Mouse (Mus musculus) midbrain, postnatal 0 days (tissue): Measurements from ENCODE around the gene Defb25. TPM values are rescaled to one million over a fixed set of nuclear protein-coding genes. Genes with fewer than 3 reads are reported as not detected.

Source experiments
- ATAC-seq: fragments of 200-750 bp; cut with Nextera tagmentation; 2 replicates; pipeline ENCODE4 v1.8.0; 2017; ENCODE audit warnings: moderate number of reproducible peaks, mild to moderate bottlenecking, moderate TSS enrichment, moderate library complexity; ENCODE audit not compliant: low FRiP score
- DNase-seq: peaks from one replicate; pipeline ENCODE4 v3.0.0-alpha.2; 2015; ENCODE audit warnings: low spot score
- H3K27ac ChIP-seq: fragments of 300-500 bp; sonication (generic); 2 replicates; pipeline ENCODE4 v1.5.1; 2014; ENCODE audit warnings: low read depth, mild to moderate bottlenecking, low read length, mixed read lengths
- H3K27me3 ChIP-seq: fragments of 300-500 bp; sonication (generic); 2 replicates; pipeline ENCODE4 v1.6.1; 2014; ENCODE audit warnings: low read length, control low read depth, mixed read lengths; ENCODE audit not compliant: insufficient read depth
- H3K36me3 ChIP-seq: fragments of 300-500 bp; sonication (generic); 2 replicates; pipeline ENCODE4 v1.6.1; 2014; ENCODE audit warnings: low read length, control low read depth, mixed read lengths; ENCODE audit not compliant: insufficient read depth
- H3K4me1 ChIP-seq: fragments of 300-500 bp; sonication (generic); 2 replicates; pipeline ENCODE4 v1.6.1; 2014; ENCODE audit warnings: mild to moderate bottlenecking, control low read depth, antibody characterized with exemption, low read length, mixed read lengths; ENCODE audit not compliant: insufficient read depth
- H3K4me2 ChIP-seq: fragments of 300-500 bp; sonication (generic); 2 replicates; pipeline ENCODE4 v1.6.1; 2014; ENCODE audit warnings: low read depth, mild to moderate bottlenecking, low read length, mixed read lengths; ENCODE audit not compliant: poor library complexity, severe bottlenecking
- H3K4me3 ChIP-seq: fragments of 300-500 bp; sonication (generic); 2 replicates; pipeline ENCODE4 v1.5.1; 2014; ENCODE audit warnings: low read depth, mild to moderate bottlenecking, low read length, moderate library complexity
- H3K9ac ChIP-seq: fragments of 300-500 bp; sonication (generic); replicated peaks from 2 replicates; pipeline ENCODE4 v1.6.1; 2014; ENCODE audit warnings: mild to moderate bottlenecking, low read length, moderate library complexity, mixed read lengths; ENCODE audit not compliant: poor library complexity, severe bottlenecking
- H3K9me3 ChIP-seq: fragments of 300-500 bp; sonication (generic); 2 replicates; pipeline ENCODE4 v1.6.1; 2016; ENCODE audit warnings: low read length, control low read depth
- CTCF ChIP-seq: IDR thresholded peaks from 2 replicates; pipeline ENCODE4 v1.5.1; 2016; ENCODE audit warnings: antibody characterized with exemption, mild to moderate bottlenecking
- WGBS: fragments of 180-500 bp; shearing (Covaris S2); extraction: QIAGEN DNeasy Blood & Tissue Kit; methylation state at CpG from one replicate; pipeline ENCODE4 v1.1.7; 2014; 5-methylcytosine and 5-hydroxymethylcytosine counted together
- polyA plus RNA-seq: library from polyadenylated mRNA; unstranded; fragments of >200 nt; fragmentation: Nextera tagmentation; extraction: Ambion mirVana; gene quantifications from 2 replicates; pipeline ENCODE4 v1.2.1, GENCODE M21; 2015
- total RNA-seq: library from RNA; depleted of rRNA; stranded (reverse); fragments of >200 nt; gene quantifications from 2 replicates; pipeline ENCODE4 v1.2.3, GENCODE M21; 2014

The Defb25 gene
- total and polyA plus RNA-seq, 2 experiments from 2014 or later = 1.2 TPM; not detected in 1

GRCm38 (mm10) chr2:152652901-152653620 lies 30.2 kb upstream of the Defb25 start:
- no peaks in the 10 kb centered on the region for H3K27me3 ChIP-seq
- 75% methylated on average over 10 of the region's 10 CpGs for WGBS
- no peak overlapping the region for H3K4me2 ChIP-seq
- H3K9ac ChIP-seq = no peak overlapping the region
- H3K4me1 ChIP-seq = peaks cover 10% of the 10 kb centered on the region; the same call in 1 of the 2 replicates
- H3K9me3 ChIP-seq = no peaks in the 10 kb centered on the region
- no peak for ATAC-seq
- H3K36me3 ChIP-seq = no peaks in the 10 kb centered on the region
- TF ChIP-seq CTCF = no peak
- no peak overlapping the region for H3K4me3 ChIP-seq
- DNase-seq = no peak
- peak overlapping the region; percentile 91; the same call in 1 of the 2 replicates for H3K27ac ChIP-seq

DNA sequence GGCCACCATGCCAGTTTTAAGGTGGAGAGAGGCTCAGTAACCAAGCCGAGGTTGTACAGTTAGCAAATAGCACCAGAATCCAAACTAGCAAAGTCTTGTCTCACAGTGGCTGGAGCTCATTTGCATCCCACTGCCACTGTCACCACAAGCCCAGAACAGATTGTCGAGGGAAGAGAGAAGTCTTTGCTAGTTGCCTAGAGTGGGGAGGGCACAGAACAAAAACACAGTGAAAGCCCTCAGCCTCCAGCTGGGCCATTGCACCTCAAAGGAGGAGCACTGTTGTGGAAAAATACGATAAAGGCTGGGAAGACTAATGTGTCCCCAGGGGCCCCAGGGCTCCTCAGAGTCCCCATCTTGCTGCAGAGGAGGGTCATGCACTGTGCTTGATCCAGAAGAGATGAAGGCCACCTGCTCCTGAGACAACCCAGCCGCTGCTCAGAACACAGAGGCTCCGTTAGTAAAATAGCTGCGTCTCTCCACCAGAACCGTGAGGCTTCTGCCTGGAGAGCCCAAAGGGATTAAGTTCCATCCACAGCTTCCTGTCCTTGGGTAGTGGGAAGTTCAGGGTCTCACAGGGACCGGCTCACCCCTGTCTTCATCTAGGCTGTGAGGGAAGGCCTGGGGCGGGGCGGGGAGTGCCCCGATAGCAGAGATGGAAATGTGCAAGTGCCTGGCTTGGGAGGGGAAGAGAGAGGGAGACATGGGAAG lies 16.7 kb upstream of the Defb25 start:
- DNase-seq = no peak
- H3K9ac ChIP-seq = no peak overlapping the region
- H3K36me3 ChIP-seq = no peaks in the 10 kb centered on the region
- H3K4me2 ChIP-seq = no peak overlapping the region
- no peaks in the 10 kb centered on the region for H3K9me3 ChIP-seq
- 11% methylated on average over 11 of the region's 11 CpGs for WGBS
- no peak for ATAC-seq
- H3K4me1 ChIP-seq = no peaks in the 10 kb centered on the region
- no peak for TF ChIP-seq CTCF
- no peaks in the 10 kb centered on the region for H3K27me3 ChIP-seq
- no peak overlapping the region for H3K4me3 ChIP-seq
- no peak overlapping the region for H3K27ac ChIP-seq

DNA sequence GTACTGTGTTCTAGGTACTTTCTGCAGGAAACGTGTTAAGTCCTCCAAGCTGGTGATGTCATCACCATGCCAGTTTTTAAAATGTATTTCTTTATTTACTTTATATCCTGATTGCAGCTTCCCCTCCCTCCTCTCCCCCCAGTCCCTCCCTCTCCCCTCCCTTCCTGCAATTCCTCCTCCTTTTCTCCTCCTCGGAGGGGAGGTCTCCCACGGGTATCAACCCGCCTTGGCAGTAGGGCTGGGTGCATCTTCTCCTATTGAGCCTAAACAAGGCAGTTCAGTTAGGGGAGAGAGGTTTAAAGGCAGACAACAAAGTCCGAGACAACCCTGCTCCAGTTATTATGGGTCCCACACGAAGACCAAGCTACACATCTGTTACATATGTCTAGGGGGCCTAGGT lies 16.0 kb upstream of the Defb25 start:
- DNase-seq = no peak
- Histone ChIP-seq H3K4me3 (no peak overlapping the region), H3K27me3 (no peaks in the 10 kb centered on the region), H3K36me3 (no peaks in the 10 kb centered on the region), H3K4me2 (no peak overlapping the region), H3K27ac (no peak overlapping the region), H3K9me3 (no peaks in the 10 kb centered on the region), H3K9ac (no peak overlapping the region), H3K4me1 (no peaks in the 10 kb centered on the region)
- WGBS = 61% methylated on average over 6 of the region's 6 CpGs
- TF ChIP-seq CTCF = no peak
- ATAC-seq = no peak

DNA sequence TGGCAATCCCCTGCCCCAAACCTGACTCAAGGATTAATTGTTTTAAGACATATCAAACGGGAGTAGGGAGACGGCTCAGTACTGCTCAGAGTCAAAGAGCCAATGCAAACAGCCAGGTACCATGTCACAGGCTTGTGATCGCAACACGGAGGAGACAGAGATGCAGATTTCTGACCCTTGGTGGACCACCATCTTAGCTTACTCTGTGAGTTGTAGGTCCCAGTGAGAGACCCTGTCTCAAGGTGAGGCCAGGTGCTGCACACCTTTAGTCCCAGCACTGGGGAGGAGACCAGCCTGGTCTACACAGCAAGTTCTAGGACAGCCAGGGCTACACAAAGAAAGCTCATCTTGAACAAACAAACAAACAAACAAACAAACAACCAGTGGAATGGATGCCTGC lies 14.5 kb upstream of the Defb25 start:
- Histone ChIP-seq H3K4me1 (0 out of 2 replicates have a peak, but pooled peaks cover 3% of the 10 kb centered on the region), H3K9ac (no peak overlapping the region), H3K9me3 (no peaks in the 10 kb centered on the region), H3K27ac (no peak overlapping the region), H3K27me3 (no peaks in the 10 kb centered on the region), H3K4me2 (no peak overlapping the region), H3K4me3 (no peak overlapping the region), H3K36me3 (no peaks in the 10 kb centered on the region)
- DNase-seq = no peak
- no peak for ATAC-seq
- TF ChIP-seq CTCF = no peak
- 90% methylated on average over 4 of the region's 4 CpGs for WGBS

DNA sequence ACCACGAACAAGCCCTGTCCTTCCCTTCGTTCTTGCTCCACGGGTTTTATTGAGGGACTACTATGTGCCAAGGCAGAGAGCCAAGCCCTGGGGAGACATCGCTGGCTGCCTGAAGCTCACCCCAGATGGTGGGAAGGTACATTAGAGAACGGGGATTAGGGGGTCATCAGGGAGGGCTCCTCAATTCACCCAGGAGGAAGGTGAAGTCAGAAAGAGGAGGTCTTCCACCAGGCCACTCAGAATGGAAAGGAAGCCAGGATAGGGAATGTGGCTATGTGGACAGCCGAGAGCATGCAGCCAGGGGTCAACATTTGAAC lies 14.1 kb upstream of the Defb25 start:
- Histone ChIP-seq H3K4me2 (no peak overlapping the region), H3K27ac (no peak overlapping the region), H3K4me1 (0 out of 2 replicates have a peak, but pooled peaks cover 3% of the 10 kb centered on the region), H3K27me3 (no peaks in the 10 kb centered on the region), H3K36me3 (no peaks in the 10 kb centered on the region), H3K9ac (no peak overlapping the region), H3K9me3 (no peaks in the 10 kb centered on the region), H3K4me3 (no peak overlapping the region)
- DNase-seq (no peak), ATAC-seq (no peak)
- WGBS = 86% methylated on average over 6 of the region's 6 CpGs
- TF ChIP-seq CTCF = no peak
